Mouse (Mus musculus): ENCODE data around the gene Fis1. TPM values are rescaled to one million over a fixed set of nuclear protein-coding genes. Genes with fewer than 3 reads are reported as not detected.

Gene Fis1
- polyA plus RNA-seq, 1 experiment from 2014 or later = 309 TPM

- peak overlapping the region; percentile 66 for H3K27ac ChIP-seq (ENCODE audit: low read depth)
- H3K4me3 ChIP-seq (ENCODE audit: low read depth, low read length) = peak overlapping the region; percentile 62
- H3K27me3 ChIP-seq (replicated peaks; ENCODE audit: control insufficient read depth, insufficient read depth, low read length) = no peaks in the 10 kb centered on the region
- DNase-seq (ENCODE audit: low spot score) (no peak), ATAC-seq (replicated peaks; ENCODE audit: low FRiP score, low TSS enrichment, low read depth) (peak; percentile 16; the same call in 1 of the 2 replicates)
- WGBS = 25% methylated on average over 5 of the region's 5 CpGs
- peak overlapping the region; percentile 62 for H3K9ac ChIP-seq (ENCODE audit: low read length)
- peaks cover 20% of the 10 kb centered on the region for H3K4me1 ChIP-seq (replicated peaks; ENCODE audit: control insufficient read depth, insufficient read depth, low read length)
- H3K4me2 ChIP-seq (ENCODE audit: low read length) = peak overlapping the region; percentile 63
- no peaks in the 10 kb centered on the region for H3K9me3 ChIP-seq (ENCODE audit: control insufficient read depth, low read length)
- H3K36me3 ChIP-seq (ENCODE audit: control insufficient read depth, insufficient read depth, low read length) = peaks cover 35% of the 10 kb centered on the region
Observed at GRCm38 (mm10) chr5:136961334-136961982, 8.4 kb downstream of the Fis1 start.

- Histone ChIP-seq H3K4me3 (ENCODE audit: low read depth, low read length) (peak overlapping the region; percentile 62), H3K4me1 (replicated peaks; ENCODE audit: control insufficient read depth, insufficient read depth, low read length) (peaks cover 25% of the 10 kb centered on the region), H3K9me3 (ENCODE audit: control insufficient read depth, low read length) (no peaks in the 10 kb centered on the region), H3K27ac (ENCODE audit: low read depth) (peak overlapping the region; percentile 66), H3K27me3 (replicated peaks; ENCODE audit: control insufficient read depth, insufficient read depth, low read length) (no peaks in the 10 kb centered on the region), H3K9ac (ENCODE audit: low read length) (peak overlapping the region; percentile 62), H3K36me3 (ENCODE audit: control insufficient read depth, insufficient read depth, low read length) (peaks cover 35% of the 10 kb centered on the region), H3K4me2 (ENCODE audit: low read length) (peak overlapping the region; percentile 63)
- under 1% methylated on average over 20 of the region's 20 CpGs for WGBS
- ATAC-seq (replicated peaks; ENCODE audit: low FRiP score, low TSS enrichment, low read depth) = peak; percentile 86
- peak; percentile 98 for DNase-seq (ENCODE audit: low spot score)
Observed at GRCm38 (mm10) chr5:136961983-136962461, 8.9 kb downstream of the Fis1 start.

GRCm38 (mm10) chr5:136962501-136962900 is 9.4 kb downstream of the Fis1 start:
- ATAC-seq (replicated peaks; ENCODE audit: low FRiP score, low TSS enrichment, low read depth) = peak; percentile 50
- Histone ChIP-seq H3K9me3 (ENCODE audit: control insufficient read depth, low read length) (no peaks in the 10 kb centered on the region), H3K4me2 (ENCODE audit: low read length) (peak overlapping the region; percentile 63), H3K36me3 (ENCODE audit: control insufficient read depth, insufficient read depth, low read length) (peaks cover 35% of the 10 kb centered on the region), H3K4me3 (ENCODE audit: low read depth, low read length) (peak overlapping the region; percentile 62), H3K4me1 (replicated peaks; ENCODE audit: control insufficient read depth, insufficient read depth, low read length) (peaks cover 25% of the 10 kb centered on the region), H3K27me3 (replicated peaks; ENCODE audit: control insufficient read depth, insufficient read depth, low read length) (no peaks in the 10 kb centered on the region), H3K9ac (ENCODE audit: low read length) (peak overlapping the region; percentile 62), H3K27ac (ENCODE audit: low read depth) (peak overlapping the region; percentile 66)
- DNase-seq (ENCODE audit: low spot score) = peak; percentile 91
- WGBS = under 1% methylated on average over 10 of the region's 10 CpGs

GRCm38 (mm10) chr5:136962966-136963540 is 10.0 kb downstream of the Fis1 start:
- peak overlapping the region; percentile 63 for H3K4me2 ChIP-seq (ENCODE audit: low read length)
- peaks cover 38% of the 10 kb centered on the region for H3K36me3 ChIP-seq (ENCODE audit: control insufficient read depth, insufficient read depth, low read length)
- H3K4me3 ChIP-seq (ENCODE audit: low read depth, low read length) = peak overlapping the region; percentile 62
- H3K9me3 ChIP-seq (ENCODE audit: control insufficient read depth, low read length) = no peaks in the 10 kb centered on the region
- ATAC-seq (replicated peaks; ENCODE audit: low FRiP score, low TSS enrichment, low read depth) (no peak), DNase-seq (ENCODE audit: low spot score) (no peak)
- H3K9ac ChIP-seq (ENCODE audit: low read length) = peak overlapping the region; percentile 62
- H3K27me3 ChIP-seq (replicated peaks; ENCODE audit: control insufficient read depth, insufficient read depth, low read length) = no peaks in the 10 kb centered on the region
- 0 out of 2 replicates have a peak overlapping the region, but pooled peaks have one; percentile 66 for H3K27ac ChIP-seq (ENCODE audit: low read depth)
- H3K4me1 ChIP-seq (replicated peaks; ENCODE audit: control insufficient read depth, insufficient read depth, low read length) = peaks cover 25% of the 10 kb centered on the region
- WGBS = 74% methylated on average over 8 of the region's 8 CpGs

- Histone ChIP-seq H3K27me3 (replicated peaks; ENCODE audit: control insufficient read depth, insufficient read depth, low read length) (no peaks in the 10 kb centered on the region), H3K9ac (ENCODE audit: low read length) (no peak overlapping the region), H3K9me3 (ENCODE audit: control insufficient read depth, low read length) (no peaks in the 10 kb centered on the region), H3K4me2 (ENCODE audit: low read length) (no peak overlapping the region), H3K27ac (ENCODE audit: low read depth) (no peak overlapping the region), H3K4me1 (replicated peaks; ENCODE audit: control insufficient read depth, insufficient read depth, low read length) (peaks cover 25% of the 10 kb centered on the region), H3K36me3 (ENCODE audit: control insufficient read depth, insufficient read depth, low read length) (peaks cover 38% of the 10 kb centered on the region), H3K4me3 (ENCODE audit: low read depth, low read length) (no peak overlapping the region)
- WGBS = 74% methylated on average over 9 of the region's 9 CpGs
- DNase-seq (ENCODE audit: low spot score) (no peak), ATAC-seq (replicated peaks; ENCODE audit: low FRiP score, low TSS enrichment, low read depth) (no peak)
Observed at GRCm38 (mm10) chr5:136965210-136965609, 12.1 kb downstream of the Fis1 start.

GRCm38 (mm10) chr5:136965686-136966085 is 12.6 kb downstream of the Fis1 start:
- DNase-seq (ENCODE audit: low spot score) = no peak
- Histone ChIP-seq H3K9ac (ENCODE audit: low read length) (no peak overlapping the region), H3K27me3 (replicated peaks; ENCODE audit: control insufficient read depth, insufficient read depth, low read length) (no peaks in the 10 kb centered on the region), H3K4me2 (ENCODE audit: low read length) (no peak overlapping the region), H3K4me1 (replicated peaks; ENCODE audit: control insufficient read depth, insufficient read depth, low read length) (peaks cover 25% of the 10 kb centered on the region), H3K9me3 (ENCODE audit: control insufficient read depth, low read length) (no peaks in the 10 kb centered on the region), H3K27ac (ENCODE audit: low read depth) (peak overlapping the region; percentile 62), H3K4me3 (ENCODE audit: low read depth, low read length) (no peak overlapping the region), H3K36me3 (ENCODE audit: control insufficient read depth, insufficient read depth, low read length) (peaks cover 38% of the 10 kb centered on the region)
- 79% methylated on average over 8 of the region's 8 CpGs for WGBS
- no peak for ATAC-seq (replicated peaks; ENCODE audit: low FRiP score, low TSS enrichment, low read depth)

- no peak within 1 kb of the TSS for H3K4me3 ChIP-seq (ENCODE audit: low read depth, low read length)
- no peaks in the 10 kb centered on the region for H3K27me3 ChIP-seq (replicated peaks; ENCODE audit: control insufficient read depth, insufficient read depth, low read length)
- ATAC-seq (replicated peaks; ENCODE audit: low FRiP score, low TSS enrichment, low read depth) (no peak), DNase-seq (ENCODE audit: low spot score) (peak; percentile 56)
- H3K9me3 ChIP-seq (ENCODE audit: control insufficient read depth, low read length) = no peaks in the 10 kb centered on the region
- 0 out of 2 replicates have a peak within 1 kb of the TSS, but pooled peaks have one; percentile 11 for H3K4me2 ChIP-seq (ENCODE audit: low read length)
- 25% methylated on average over 6 of the region's 6 CpGs for WGBS
- H3K9ac ChIP-seq (ENCODE audit: low read length) = no peak within 1 kb of the TSS
- H3K4me1 ChIP-seq (replicated peaks; ENCODE audit: control insufficient read depth, insufficient read depth, low read length) = peaks cover 25% of the 10 kb centered on the region
- H3K27ac ChIP-seq (ENCODE audit: low read depth) = peak within 1 kb of the TSS; percentile 62
- H3K36me3 ChIP-seq (ENCODE audit: control insufficient read depth, insufficient read depth, low read length) = peaks cover 38% of the 10 kb centered on the region
Observed at GRCm38 (mm10) chr5:136966331-136966730, 13.3 kb downstream of the Fis1 start, which contains the start of gene Cldn15. Gene Cldn15, plus strand, starts transcription at chr5:136966616.

- 70% methylated on average over 4 of the region's 4 CpGs for WGBS
- Histone ChIP-seq H3K36me3 (ENCODE audit: control insufficient read depth, insufficient read depth, low read length) (peaks cover 38% of the 10 kb centered on the region), H3K4me1 (replicated peaks; ENCODE audit: control insufficient read depth, insufficient read depth, low read length) (peaks cover 22% of the 10 kb centered on the region), H3K4me2 (ENCODE audit: low read length) (no peak overlapping the region), H3K27ac (ENCODE audit: low read depth) (peak overlapping the region; percentile 62; the same call in 1 of the 2 replicates), H3K4me3 (ENCODE audit: low read depth, low read length) (no peak overlapping the region), H3K9ac (ENCODE audit: low read length) (no peak overlapping the region), H3K27me3 (replicated peaks; ENCODE audit: control insufficient read depth, insufficient read depth, low read length) (no peaks in the 10 kb centered on the region), H3K9me3 (ENCODE audit: control insufficient read depth, low read length) (no peaks in the 10 kb centered on the region)
- no peak for ATAC-seq (replicated peaks; ENCODE audit: low FRiP score, low TSS enrichment, low read depth)
- peak; percentile 57 for DNase-seq (ENCODE audit: low spot score)
Observed at GRCm38 (mm10) chr5:136966861-136967455, 13.9 kb downstream of the Fis1 start.

Data from intestine, embryonic 14.5 days (tissue).